In the genomic region with DNA sequence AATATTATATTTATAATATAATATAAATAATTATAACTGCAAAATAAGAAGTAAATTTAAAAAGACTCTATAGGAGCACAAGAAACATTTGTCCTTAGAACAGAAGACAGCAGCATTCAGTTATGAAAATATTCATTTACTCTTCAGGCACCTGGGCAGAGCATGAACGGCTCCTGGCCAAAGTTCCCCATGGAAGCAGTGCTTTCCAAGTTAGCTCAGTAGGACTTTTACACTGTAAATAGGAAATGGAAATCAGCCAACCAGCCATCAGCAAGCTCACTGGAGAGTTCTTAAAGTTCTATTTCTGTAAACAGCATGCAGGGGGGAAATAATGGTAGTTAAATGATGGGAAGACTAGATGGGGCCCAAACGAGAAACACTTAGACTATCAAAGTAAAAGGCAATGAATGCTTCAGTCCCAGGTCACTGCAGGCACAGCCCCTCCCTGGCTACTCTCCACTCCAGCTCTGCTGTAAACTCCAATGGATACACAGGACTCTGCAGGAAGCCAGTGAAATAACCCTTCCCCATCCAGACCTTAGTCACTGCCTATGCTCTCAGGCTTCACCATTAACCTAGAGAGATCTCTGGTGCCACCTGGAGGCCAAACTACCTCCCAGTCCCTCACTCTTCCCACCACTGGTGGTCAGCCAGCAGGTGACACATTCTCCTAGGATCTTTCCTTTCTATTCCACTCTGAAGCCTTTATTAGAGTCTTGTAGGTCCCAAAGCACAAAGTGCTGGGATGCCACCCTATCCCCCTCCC, we compare ENCODE assay signal across 9 mouse cellular contexts. TPM values are rescaled to one million over a fixed set of nuclear protein-coding genes. Genes with fewer than 3 reads are reported as not detected.
DNase-seq lines count a peak whose midpoint lies in the region; ATAC-seq lines count a peak whose summit lies in the region.
"Had no signal": no experiment of that assay in that cellular context is flagged by ENCODE, and none has a peak within 500 bp of the region (broad histone marks: within the 10 kb centered on the region; RNA-seq: fewer than 3 reads in every experiment).

No protein-coding gene starts in this region.

- H3K4me3 ChIP-seq in hindbrain, embryonic 10.5 days: no peak overlapping the region
- H3K4me3 ChIP-seq in stomach, embryonic 16.5 days (replicated peaks; ENCODE audit: low read length): no peak overlapping the region
- H3K4me3 ChIP-seq: erythroblast, embryonic 14.5 days had no signal

- no peak overlapping the region for H3K27ac ChIP-seq in hindbrain, embryonic 10.5 days
- H3K27ac ChIP-seq in stomach, embryonic 16.5 days (ENCODE audit: low read length): no peak overlapping the region

- 76% methylated on average over 2 of the region's 2 CpGs for WGBS in hindbrain, embryonic 10.5 days
- 51% methylated on average over 2 of the region's 2 CpGs for WGBS in stomach, embryonic 16.5 days

- peak; percentile 99 for ATAC-seq in megakaryocyte progenitor cell, adult 5-6 weeks (replicated peaks; ENCODE audit: poor library complexity)
- peak; percentile 89 for ATAC-seq in stomach, embryonic 16.5 days (ENCODE audit: insufficient read depth, low FRiP score)

- H3K27me3 ChIP-seq in hindbrain, embryonic 10.5 days (ENCODE audit: insufficient read depth, poor library complexity, severe bottlenecking): no peaks in the 10 kb centered on the region
- no peaks in the 10 kb centered on the region for H3K27me3 ChIP-seq in stomach, embryonic 16.5 days (ENCODE audit: control insufficient read depth, insufficient read depth, low read length)

- peak; percentile 9 to 18 for DNase-seq in right cerebral cortex, adult 2 months (ENCODE audit: low spot score in 2 of 2)
- DNase-seq in right cerebral cortex, adult 18-20 months: no peak
- DNase-seq in ZHBTc4 (ENCODE audit: low read depth, low spot score): peak; percentile 87
- DNase-seq in embryo, embryonic 10.5 days (ENCODE audit: low spot score): peak; percentile 73
- peak; percentile 56 for DNase-seq in hindbrain, embryonic 10.5 days (ENCODE audit: low spot score)
- peak; percentile 54 to 62 for DNase-seq in layer of hippocampus, postnatal 10 days (ENCODE audit: low spot score in 2 of 2)

- no peaks in the 10 kb centered on the region for H3K9me3 ChIP-seq in hindbrain, embryonic 10.5 days
- no peaks in the 10 kb centered on the region for H3K9me3 ChIP-seq in stomach, embryonic 16.5 days (replicated peaks; ENCODE audit: control insufficient read depth, low read length)

- no peaks in the 10 kb centered on the region for H3K36me3 ChIP-seq in hindbrain, embryonic 10.5 days
- no peaks in the 10 kb centered on the region for H3K36me3 ChIP-seq in stomach, embryonic 16.5 days (ENCODE audit: control insufficient read depth, insufficient read depth, low read length)

- peaks cover 10% of the 10 kb centered on the region for H3K4me1 ChIP-seq in hindbrain, embryonic 10.5 days (replicated peaks)
- H3K4me1 ChIP-seq in stomach, embryonic 16.5 days (ENCODE audit: control insufficient read depth, insufficient read depth, low read length): 0 out of 2 replicates have a peak, but pooled peaks cover 5% of the 10 kb centered on the region

- no peak overlapping the region for H3K9ac ChIP-seq in stomach, embryonic 16.5 days (ENCODE audit: low read length)

- no peak overlapping the region for H3K4me2 ChIP-seq in stomach, embryonic 16.5 days (ENCODE audit: low read depth, low read length)

RNA-seq across cellular contexts. Expression of a gene that starts 12.2 kb away (rescaled TPM):
- polyA plus RNA-seq in hindbrain, embryonic 10.5 days (2016; fragmentation: Nextera tagmentation; extraction: Ambion mirVana): 2.5 TPM in 2 replicates
- 1 to 10 TPM; 3.7 to 4.2 TPM for total RNA-seq in layer of hippocampus, postnatal 10 days (2021)
- 3.6 and 5.1 TPM in 2 replicates for total RNA-seq in megakaryocyte progenitor cell, adult 5-6 weeks (2015)
- 2.1 and 3.9 TPM in 2 replicates for total RNA-seq in megakaryocyte progenitor cell, adult 5-6 weeks (2017)
- 11.1 and 12.7 TPM in 2 replicates for polyA plus RNA-seq in stomach, embryonic 16.5 days (2015; fragmentation: Nextera tagmentation; extraction: Ambion mirVana)

RNA-seq across cellular contexts. Expression of a gene that starts 12.6 kb away (rescaled TPM):
- 30.3 and 34.4 TPM in 2 replicates for polyA plus RNA-seq in hindbrain, embryonic 10.5 days (2016; fragmentation: Nextera tagmentation; extraction: Ambion mirVana)
- total RNA-seq in layer of hippocampus, postnatal 10 days (2021): 10 to 100 TPM; 26.7 to 33.2 TPM
- 11.2 and 11.8 TPM in 2 replicates for total RNA-seq in megakaryocyte progenitor cell, adult 5-6 weeks (2015)
- total RNA-seq in megakaryocyte progenitor cell, adult 5-6 weeks (2017): 11.4 and 15.4 TPM in 2 replicates
- 34.2 and 38.1 TPM in 2 replicates for polyA plus RNA-seq in stomach, embryonic 16.5 days (2015; fragmentation: Nextera tagmentation; extraction: Ambion mirVana)
